Mouse (Mus musculus): Measurements from ENCODE around the gene Ddx1.

The Ddx1 gene

DNA sequence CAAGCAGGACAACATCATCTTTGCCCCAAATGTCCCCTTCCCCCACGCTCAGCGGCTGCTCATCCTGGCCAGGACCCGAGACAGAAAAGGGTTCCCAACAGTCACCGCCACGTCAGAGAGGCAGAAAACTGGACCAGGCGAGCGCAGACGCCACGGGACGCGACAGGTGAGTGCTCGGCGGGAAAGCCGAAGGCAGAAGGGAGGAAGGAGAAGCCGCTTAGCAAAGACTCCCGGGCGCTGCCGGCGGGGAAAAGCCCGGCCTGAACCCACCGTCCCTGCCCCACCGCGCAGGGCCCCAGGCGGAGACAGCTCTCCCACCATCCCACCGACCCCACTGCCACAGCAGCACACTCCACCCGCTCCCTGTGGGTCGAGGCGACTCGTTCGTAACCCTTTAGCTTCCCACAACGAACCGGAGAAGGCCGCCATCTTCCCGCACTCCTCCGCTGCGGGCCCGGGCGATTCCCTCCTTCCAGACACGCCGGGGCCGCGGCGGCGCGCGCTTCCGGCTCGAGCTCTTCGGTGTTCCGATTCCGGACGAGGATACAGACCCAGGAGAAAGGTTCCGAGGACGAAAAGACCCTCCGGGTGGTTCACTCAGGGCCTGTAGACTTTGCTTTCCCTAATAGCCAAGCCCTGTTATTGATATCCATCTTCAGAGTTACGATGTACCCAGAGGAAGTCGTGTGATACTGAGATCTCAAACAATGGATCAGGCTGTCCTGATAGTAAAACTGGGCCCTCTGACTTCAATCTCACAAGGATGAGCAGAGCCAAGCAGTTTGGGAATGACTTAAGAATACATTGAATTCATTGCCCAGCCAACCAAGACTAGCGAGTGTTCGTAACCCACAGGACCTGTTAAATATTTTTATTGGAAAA, at the start of gene Ddx1:
Gene Ddx1, minus strand, starts transcription at position 523 of the 882 bp plus-strand sequence.
- peak; percentile 48 to 74 for DNase-seq

GRCm38 (mm10) chr12:13293421-13293881, 44.4 kb upstream of the Ddx1 start:
- DNase-seq, result no peak

- no peak for DNase-seq
Measured at GRCm38 (mm10) chr12:13291453-13291852, 42.4 kb upstream of the Ddx1 start.

DNA sequence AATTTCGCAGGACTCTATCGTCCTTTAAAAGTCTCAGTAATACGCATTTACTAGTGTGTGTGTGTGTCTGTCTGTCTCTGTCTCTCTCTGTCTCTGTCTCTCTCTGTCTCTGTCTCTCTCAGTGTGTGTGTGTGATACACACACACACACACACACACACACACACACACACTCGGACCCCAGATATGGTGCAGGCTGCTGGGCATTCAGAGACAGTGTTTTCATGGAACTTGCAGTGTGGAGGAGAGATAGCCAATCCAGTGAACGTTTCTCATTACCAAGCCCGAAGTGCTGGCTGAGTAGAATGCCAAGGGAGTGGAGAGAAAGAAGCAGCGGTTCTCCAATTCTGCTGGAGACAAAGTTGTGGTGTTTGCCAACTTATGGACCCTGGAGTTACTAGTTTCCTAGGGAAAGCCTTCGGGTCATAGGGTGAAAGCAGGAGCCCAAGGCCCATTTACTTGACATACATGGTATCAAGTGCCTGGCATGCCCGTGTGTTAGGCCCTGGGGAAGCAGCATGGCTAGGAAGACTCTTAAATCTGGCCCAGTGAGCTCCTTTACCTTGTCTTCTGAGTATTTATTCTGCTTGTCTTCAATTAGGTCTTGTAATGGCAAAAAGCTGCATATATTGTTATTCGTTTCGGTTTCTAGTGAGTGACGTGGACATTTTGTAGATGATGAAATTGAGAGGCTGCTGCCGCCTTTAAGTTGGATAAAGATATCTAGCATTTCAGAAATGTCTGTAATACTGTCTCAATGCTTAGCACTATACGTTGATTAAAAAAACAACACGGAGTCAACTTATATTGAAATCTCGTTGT, 20.8 kb upstream of the Ddx1 start:
- DNase-seq, result no peak

DNA sequence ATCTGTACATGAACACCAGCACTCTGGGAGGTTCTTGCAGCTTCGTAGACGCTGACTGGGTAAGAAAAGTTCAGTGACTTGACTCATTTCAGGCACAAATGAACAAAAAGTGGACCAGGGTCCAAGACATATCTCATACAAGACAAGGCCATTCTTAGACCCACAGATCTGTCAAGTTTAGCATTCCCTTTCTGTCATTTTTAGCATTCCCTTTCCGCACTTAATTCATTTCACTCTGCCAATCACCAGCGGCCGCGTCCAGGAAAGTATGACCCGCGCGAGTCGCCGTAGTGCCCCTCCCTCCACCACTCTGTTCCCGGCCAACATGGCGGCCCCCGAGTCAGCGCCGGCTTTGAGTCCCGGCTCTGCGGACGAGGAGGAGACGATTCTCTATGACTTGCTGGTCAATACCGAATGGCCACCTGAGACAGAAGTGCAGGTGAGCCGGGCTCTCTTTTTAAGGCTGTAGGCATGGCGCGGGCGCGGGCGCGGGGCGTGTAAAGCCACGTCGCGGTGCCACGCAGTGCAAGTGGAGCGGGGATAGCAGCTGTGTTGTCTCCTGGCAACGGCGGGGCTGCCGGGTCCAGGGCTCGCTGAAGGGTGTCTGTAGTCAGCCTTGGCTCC, 19.9 kb upstream of the Ddx1 start, which contains the start of gene Nbas:
Gene Nbas, plus strand, starts transcription at position 308 of the 624 bp plus-strand sequence.
- peak; percentile 62 to 83 for DNase-seq

GRCm38 (mm10) chr12:13268412-13268811, 19.4 kb upstream of the Ddx1 start:
- DNase-seq, result no peak

DNA sequence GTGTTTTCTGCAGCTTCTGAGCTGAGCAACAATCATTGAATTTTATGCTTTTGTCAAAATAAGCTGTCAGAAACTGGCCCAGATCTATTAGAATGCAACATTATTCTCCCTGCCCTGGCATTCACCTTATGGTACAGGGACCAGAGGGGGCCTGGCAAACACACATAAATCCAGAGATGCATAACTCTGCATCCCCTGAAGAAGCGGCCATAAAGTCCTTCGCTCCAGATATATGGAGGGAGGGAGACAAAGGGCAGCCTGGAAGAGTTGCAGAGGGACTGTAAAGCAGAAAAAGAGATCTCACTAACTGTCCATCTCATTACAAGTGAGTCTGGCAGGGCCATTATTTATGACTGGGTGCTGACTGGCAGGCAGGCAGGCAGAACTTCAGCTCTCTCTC, 6.7 kb upstream of the Ddx1 start:
- no peak for DNase-seq

DNA sequence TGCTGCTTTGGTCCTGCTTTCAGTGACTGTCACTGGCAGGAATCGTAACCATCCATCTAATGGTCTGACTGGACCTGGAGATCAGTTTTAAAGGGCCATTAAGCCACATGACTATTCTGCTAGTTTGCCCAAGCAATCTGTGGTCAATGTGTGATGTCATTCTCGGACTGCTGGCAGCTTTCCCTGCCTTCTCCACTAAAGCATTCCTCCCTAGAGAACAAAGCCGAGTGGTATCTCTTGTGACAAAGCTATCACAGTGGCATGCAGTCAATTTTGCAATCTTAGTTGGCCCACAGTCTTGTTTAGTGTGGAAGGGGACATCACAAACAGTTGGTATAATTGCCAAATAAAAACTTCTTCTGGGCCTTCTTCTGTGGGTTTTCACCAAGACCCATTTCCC, 6.1 kb upstream of the Ddx1 start:
- no peak for DNase-seq

- DNase-seq, result no peak
Measured at GRCm38 (mm10) chr12:13249573-13249919, 533 bp upstream of the Ddx1 start.

GRCm38 (mm10) chr12:13242453-13242852, 6.6 kb downstream of the Ddx1 start:
- no peak for DNase-seq

DNA sequence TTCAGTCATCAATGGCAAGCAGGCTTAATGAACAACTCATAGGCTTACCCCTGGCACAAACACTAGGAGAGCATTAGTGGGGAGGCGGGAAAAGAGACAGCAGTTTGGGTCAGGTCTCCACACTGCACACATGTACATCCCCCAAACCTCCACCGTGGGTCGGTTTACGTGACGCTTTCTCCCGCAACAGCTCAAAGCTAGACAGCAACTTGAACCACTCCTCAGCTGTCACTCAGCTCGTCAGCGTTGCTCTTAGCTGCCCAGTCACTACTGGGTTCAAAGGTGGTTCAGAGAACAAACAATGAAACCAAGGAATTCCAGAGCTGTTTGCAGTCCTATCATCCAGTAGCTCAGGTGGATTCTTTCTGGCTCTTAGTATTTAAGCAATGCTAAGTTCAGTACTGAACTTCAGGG, 30.9 kb downstream of the Ddx1 start:
- DNase-seq, result no peak

- DNase-seq, result no peak
Measured at GRCm38 (mm10) chr12:13217568-13217967, 31.4 kb downstream of the Ddx1 start.

GRCm38 (mm10) chr12:13216501-13217103, 32.4 kb downstream of the Ddx1 start:
- DNase-seq, result no peak

DNA sequence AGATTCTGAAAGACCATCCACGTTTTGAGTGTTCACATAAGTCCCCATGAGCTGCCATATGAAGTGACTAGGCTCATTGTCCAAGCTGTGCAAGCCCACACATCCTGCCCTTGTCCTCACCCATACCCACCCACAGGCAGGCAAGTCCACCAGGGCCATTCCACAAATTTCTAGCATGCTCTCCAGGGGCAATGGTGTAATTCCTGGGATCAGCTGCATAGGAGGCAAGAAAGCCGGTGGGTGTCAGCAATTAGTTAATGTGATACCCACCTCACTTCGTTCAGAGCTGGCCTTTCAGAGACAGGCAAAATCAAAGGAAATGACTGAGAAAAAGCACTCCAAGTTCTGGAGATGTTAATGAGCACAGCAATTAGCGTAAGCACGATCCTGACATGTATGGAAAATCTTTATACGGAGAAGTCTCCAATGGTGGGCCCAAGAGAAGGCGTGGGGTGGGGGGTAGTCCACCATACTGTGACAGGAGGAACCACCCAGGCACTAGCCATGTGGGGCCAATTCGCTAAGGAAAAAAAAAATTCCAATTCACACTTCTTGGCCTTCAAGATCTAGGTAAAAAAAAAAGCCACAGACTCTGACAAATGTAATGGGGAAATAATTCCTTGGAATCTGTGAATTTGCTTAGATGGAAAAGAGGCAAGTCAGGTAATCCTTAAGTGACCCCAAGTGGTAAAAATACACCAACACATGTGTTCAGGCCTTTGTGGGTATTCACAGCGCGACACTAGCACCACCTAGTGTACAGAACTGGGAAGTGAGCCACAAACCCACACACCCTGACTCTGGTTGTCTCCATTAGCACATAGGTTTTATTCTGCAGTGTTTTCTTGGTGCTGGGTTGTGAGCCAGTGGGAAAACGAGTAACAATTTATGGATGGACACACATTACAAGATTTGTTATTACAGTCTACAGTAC, 34.4 kb downstream of the Ddx1 start:
- peak; percentile 35 to 68 for DNase-seq

GRCm38 (mm10) chr12:13211746-13212482, 37.1 kb downstream of the Ddx1 start:
- no peak for DNase-seq

GRCm38 (mm10) chr12:13209692-13210377, 39.2 kb downstream of the Ddx1 start:
- DNase-seq, result no peak

DNA sequence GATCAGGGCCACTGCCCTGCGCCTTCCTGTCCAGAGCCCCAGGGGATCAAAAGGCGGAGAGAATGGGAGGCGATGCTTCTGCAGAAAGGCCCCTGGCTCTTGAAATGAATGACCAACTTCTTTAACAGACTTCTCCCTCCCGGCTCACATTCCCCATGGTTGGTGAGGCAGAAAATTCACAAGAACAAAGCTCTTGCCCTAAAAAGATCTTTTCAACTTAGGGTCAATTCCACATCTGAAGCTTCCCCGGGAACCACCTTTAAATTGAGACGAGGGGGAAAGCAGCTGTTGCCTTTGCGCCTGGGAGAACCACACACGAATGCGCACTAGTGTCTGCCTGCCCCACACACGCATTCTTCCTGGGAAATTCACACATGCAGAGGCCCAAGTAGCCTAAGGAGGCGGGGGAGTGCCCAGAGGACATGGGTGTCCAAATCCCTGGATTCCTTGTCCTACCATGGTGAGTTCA, 40.0 kb downstream of the Ddx1 start:
- DNase-seq, result no peak

GRCm38 (mm10) chr12:13208517-13208916, 40.5 kb downstream of the Ddx1 start:
- no peak for DNase-seq

- DNase-seq, result no peak
Measured at GRCm38 (mm10) chr12:13207099-13207498, 41.9 kb downstream of the Ddx1 start.

- DNase-seq, result no peak
Measured at GRCm38 (mm10) chr12:13205733-13206132, 43.3 kb downstream of the Ddx1 start.

Measured in spleen, adult 18-20 months (tissue).